Mouse (Mus musculus) liver, embryonic 13.5 days (tissue): ENCODE measurements at regions not wholly inside any gene's neighbourhood (a gene's known extent, or its start where the extent isn't known, plus 50 kb on each side); places are given as distances from the start of the nearest gene placed in this dataset.
A peak's percentile ranks its signal among the peaks of the same experiment; 100 is the strongest.

ENCODE experiments used
- ATAC-seq: fragments of 200-750 bp; cut with Nextera tagmentation; 2 replicates; pipeline ENCODE4 v1.8.0; 2017; ENCODE audit warnings: low read depth, mild to moderate bottlenecking, moderate number of reproducible peaks, moderate library complexity
- DNase-seq: peaks from one replicate; pipeline ENCODE4 v3.0.0; 2022
- H3K27ac ChIP-seq: fragments of 300-500 bp; sonication (generic); 2 replicates; pipeline ENCODE4 v1.5.1; 2015; ENCODE audit warnings: moderate library complexity, mild to moderate bottlenecking, inconsistent platforms
- H3K27me3 ChIP-seq: fragments of 300-500 bp; sonication (generic); 2 replicates; pipeline ENCODE4 v1.6.1; 2015; ENCODE audit warnings: mild to moderate bottlenecking, inconsistent platforms
- H3K36me3 ChIP-seq: fragments of 300-500 bp; sonication (generic); 2 replicates; pipeline ENCODE4 v1.6.1; 2015; ENCODE audit warnings: mild to moderate bottlenecking, inconsistent platforms
- H3K4me1 ChIP-seq: fragments of 300-500 bp; sonication (generic); replicated peaks from 2 replicates; pipeline ENCODE4 v1.6.1; 2015; ENCODE audit warnings: inconsistent platforms
- H3K4me2 ChIP-seq: fragments of 300-500 bp; sonication (generic); 2 replicates; pipeline ENCODE4 v1.6.1; 2015; ENCODE audit warnings: inconsistent platforms, mild to moderate bottlenecking, moderate library complexity
- H3K4me3 ChIP-seq: fragments of 300-500 bp; sonication (generic); replicated peaks from 2 replicates; pipeline ENCODE4 v1.5.1; 2015; ENCODE audit warnings: mild to moderate bottlenecking, inconsistent platforms
- H3K9ac ChIP-seq: fragments of 300-500 bp; sonication (generic); 2 replicates; pipeline ENCODE4 v1.6.1; 2015; ENCODE audit warnings: mild to moderate bottlenecking, inconsistent platforms
- H3K9me3 ChIP-seq: fragments of 300-500 bp; sonication (generic); replicated peaks from 2 replicates; pipeline ENCODE4 v1.6.1; 2016; ENCODE audit warnings: inconsistent platforms
- WGBS: fragments of 180-500 bp; shearing (Covaris S2); methylation state at CpG from one replicate; pipeline ENCODE4 v1.1.7; 2015; ENCODE audit not compliant: insufficient replicate concordance; 5-methylcytosine and 5-hydroxymethylcytosine counted together

DNA sequence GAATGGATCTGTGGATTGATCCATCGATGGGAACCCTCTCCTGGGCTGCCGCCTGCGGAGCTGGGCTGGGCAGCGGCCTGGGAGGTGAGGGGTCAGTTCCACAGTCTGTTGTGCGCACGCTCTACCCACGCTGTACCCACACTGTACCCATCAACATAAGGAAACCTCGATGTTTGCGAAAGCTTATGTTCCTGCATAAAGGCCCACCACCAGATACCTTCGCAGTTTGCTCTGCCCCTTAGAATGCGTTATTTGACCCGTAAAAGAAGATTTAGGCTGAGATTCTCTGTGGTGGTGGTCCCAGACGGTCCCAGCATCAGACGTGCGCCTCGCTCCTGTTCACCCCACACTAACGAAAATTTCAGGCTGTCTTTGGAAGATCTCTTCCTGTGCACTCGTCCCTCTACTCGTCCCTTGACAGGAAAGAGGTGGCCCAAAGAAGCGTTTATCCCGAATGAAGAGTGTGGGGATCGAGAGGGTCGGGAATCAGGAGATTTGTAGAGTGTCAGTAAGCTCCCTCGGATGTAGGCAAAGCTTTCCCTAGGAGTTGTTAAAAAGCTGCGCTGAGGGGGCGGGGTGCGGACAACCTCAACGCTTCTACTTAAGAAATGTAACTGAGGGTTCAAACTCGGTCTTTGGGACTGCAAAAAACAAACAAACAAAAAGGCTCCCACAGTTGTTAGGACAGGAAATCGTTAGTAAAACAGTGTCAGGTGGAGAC lies 123.9 kb downstream of the Tmem161b start:
- WGBS: 2% methylated on average over 30 of the region's 30 CpGs

DNA sequence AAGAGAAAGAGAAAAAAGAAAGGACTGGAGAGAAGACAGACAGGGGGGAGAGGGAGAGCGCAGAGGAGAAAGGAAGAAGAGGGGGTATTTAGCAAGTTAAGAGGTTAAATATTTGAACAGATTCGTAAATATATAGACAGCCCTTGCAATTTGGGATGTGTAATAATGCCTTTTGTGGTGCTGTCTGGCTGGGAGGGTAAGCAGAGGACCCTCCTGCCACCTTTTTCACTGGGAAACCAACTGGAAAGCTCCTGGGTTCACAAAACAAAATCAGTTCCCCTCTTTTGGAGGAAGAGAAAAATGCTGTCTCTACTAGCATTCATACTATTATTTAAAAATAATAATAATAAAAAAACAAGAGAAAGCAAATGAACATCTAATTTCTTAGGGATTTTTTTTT lies 124.5 kb downstream of the Tmem161b start:
- 5% methylated on average over 2 of the region's 2 CpGs for WGBS
- Histone ChIP-seq H3K9me3 (no peaks in the 10 kb centered on the region), H3K4me2 (no peak overlapping the region), H3K4me1 (no peaks in the 10 kb centered on the region; the same call in 1 of the 2 replicates), H3K27ac (no peak overlapping the region), H3K36me3 (no peaks in the 10 kb centered on the region), H3K27me3 (peaks cover 83% of the 10 kb centered on the region), H3K4me3 (no peak overlapping the region), H3K9ac (no peak overlapping the region)
- DNase-seq: no peak
- ATAC-seq: no peak

More for the DNA sequence above, 123.9 kb downstream of the Tmem161b start:
- Histone ChIP-seq H3K27ac (no peak overlapping the region), H3K27me3 (peaks cover 87% of the 10 kb centered on the region), H3K4me1 (no peaks in the 10 kb centered on the region; the same call in 1 of the 2 replicates), H3K4me3 (no peak overlapping the region), H3K36me3 (no peaks in the 10 kb centered on the region), H3K9ac (no peak overlapping the region), H3K4me2 (no peak overlapping the region), H3K9me3 (no peaks in the 10 kb centered on the region)
- ATAC-seq (no peak), DNase-seq (no peak)

DNA sequence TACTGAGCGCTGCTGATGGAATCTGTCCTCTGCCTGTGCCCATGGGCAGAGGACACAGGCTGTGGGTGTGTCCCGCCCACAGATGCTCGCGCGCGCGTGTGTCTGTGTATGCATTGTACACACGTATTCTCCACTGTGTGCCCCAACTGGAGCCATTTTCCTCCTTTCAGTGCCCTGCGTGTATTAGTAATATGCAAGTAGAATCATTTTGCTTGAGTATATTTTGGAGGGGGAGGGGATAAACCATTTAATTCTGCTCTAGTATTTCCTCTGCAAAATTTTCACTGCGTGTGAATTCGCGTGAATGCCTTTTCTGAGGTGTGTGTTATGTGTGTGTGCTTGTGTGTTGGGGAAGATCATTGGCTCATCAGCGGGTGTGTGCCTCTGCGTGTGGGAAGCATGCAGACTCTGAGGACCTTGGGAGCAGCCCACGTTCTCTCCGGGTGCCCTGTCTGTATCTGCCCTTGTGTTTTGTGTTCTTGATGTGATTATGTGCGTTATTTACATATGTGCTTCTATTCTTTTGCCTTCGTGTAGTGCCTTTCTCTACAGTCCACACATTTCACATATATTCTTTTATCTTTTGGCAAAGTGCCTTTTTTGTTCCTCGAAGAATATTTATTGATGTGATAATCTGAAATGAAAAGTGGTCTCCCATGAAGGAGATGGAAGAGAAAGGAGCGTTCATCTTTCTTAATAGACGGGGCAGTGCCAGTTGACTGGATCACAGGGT lies 125.3 kb downstream of the Tmem161b start:
- ATAC-seq (no peak), DNase-seq (no peak)
- H3K27me3 ChIP-seq: peaks cover 76% of the 10 kb centered on the region
- no peaks in the 10 kb centered on the region; the same call in 1 of the 2 replicates for H3K4me1 ChIP-seq
- H3K9ac ChIP-seq: no peak overlapping the region
- H3K9me3 ChIP-seq: no peaks in the 10 kb centered on the region
- 2% methylated on average over 21 of the region's 21 CpGs for WGBS
- 0 out of 2 replicates have a peak overlapping the region, but pooled peaks have one; percentile 41 for H3K4me3 ChIP-seq
- peak overlapping the region; percentile 63 for H3K4me2 ChIP-seq
- H3K36me3 ChIP-seq: no peaks in the 10 kb centered on the region
- H3K27ac ChIP-seq: no peak overlapping the region

DNA sequence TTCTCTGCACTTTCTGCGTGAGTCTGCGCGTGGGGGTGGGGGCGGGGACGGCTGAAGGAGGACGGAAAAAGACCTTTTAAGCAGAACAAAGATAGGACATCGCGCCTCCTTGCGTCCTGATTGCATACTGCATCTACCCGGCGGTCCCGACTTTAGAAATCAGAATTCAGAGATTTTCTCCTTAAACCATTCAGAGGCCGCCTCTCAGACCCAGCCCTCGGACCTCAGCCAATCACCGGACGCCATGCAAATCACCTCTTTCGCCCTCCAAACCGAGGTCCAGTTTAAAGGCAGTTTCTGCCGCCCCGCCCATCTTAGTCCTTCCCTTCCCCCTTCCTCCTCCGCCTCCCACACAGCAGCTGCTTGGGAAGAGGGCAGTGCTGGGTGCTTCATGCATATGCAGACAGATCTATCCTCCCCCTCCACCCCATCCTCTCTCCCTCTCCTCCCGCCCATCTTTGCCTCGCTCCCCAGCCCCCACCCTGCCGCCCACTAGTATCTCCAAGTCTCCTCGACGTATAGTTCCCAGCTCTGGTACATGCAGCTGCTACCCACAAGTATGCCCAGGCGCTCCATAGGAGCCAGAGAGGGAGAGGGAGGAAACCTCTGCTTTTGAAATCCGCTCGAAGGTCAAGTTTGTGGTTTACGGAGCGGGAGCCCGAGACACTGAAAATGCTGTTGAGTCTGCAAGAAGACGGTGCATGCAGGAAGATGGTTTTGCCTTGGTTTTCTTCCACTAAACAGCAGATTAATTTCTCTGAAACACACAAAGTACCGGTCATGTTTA lies 126.0 kb downstream of the Tmem161b start:
- no peaks in the 10 kb centered on the region; the same call in 1 of the 2 replicates for H3K4me1 ChIP-seq
- peak overlapping the region; percentile 63 for H3K4me2 ChIP-seq
- H3K27me3 ChIP-seq: peaks cover 73% of the 10 kb centered on the region
- no peak overlapping the region for H3K27ac ChIP-seq
- ATAC-seq: peak; percentile 90
- no peak overlapping the region for H3K9ac ChIP-seq
- DNase-seq: peak; percentile 64
- under 1% methylated on average over 34 of the region's 34 CpGs for WGBS
- no peaks in the 10 kb centered on the region for H3K9me3 ChIP-seq
- no peaks in the 10 kb centered on the region for H3K36me3 ChIP-seq
- peak overlapping the region; percentile 41 for H3K4me3 ChIP-seq

DNA sequence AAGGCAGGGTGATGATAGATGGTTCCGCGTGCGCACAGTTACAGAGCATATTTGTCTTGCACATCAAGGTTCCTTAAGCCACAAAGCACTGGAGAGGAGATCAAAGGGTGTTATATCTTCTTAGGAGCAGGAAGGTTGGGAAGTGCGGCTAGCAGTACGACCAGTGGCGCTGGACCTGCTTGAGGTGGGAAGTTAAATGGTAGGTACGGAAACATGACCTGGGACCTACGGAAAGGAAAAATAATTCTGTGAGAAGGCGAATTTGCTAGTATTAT lies 126.5 kb downstream of the Tmem161b start:
- Histone ChIP-seq H3K4me1 (no peaks in the 10 kb centered on the region; the same call in 1 of the 2 replicates), H3K9ac (no peak overlapping the region), H3K27ac (no peak overlapping the region), H3K9me3 (no peaks in the 10 kb centered on the region), H3K27me3 (peaks cover 67% of the 10 kb centered on the region), H3K36me3 (no peaks in the 10 kb centered on the region), H3K4me2 (peak overlapping the region; percentile 63), H3K4me3 (peak overlapping the region; percentile 41)
- DNase-seq (no peak), ATAC-seq (no peak)
- WGBS: 2% methylated on average over 9 of the region's 9 CpGs

DNA sequence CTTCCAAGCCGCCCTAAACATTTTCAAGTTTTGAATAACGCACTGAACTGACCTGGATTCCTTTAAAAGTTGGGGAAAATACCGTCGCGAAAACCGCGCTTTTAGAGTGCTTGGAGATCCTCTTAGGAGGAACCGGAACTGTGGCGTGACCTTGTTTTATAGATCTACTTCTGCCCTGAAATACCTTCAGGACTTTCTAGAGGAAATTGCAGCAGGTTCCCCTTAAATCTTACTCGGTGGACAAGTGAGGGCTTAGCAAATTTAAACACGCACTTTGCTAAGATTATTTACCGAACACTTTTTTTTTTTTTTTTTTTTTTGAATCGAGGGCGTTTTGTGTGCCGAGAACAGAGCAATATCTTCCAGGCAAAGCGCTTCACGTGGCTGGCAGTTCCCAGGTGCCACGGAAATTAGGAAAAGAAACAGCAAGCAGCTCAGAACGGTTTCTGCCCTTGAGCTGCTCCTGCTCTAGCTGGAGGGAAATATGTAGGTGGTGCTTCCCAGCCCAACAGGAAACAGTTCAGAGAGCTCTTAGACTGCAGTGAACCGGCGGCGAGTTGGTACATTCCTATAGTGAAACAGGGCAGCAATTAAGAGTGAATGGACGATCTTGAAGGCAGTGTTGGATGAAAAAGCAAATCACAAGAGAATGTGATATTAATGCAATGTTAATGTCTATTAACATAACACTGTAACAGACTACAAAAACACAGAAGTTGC lies 127.1 kb downstream of the Tmem161b start:
- H3K4me1 ChIP-seq: no peaks in the 10 kb centered on the region; the same call in 1 of the 2 replicates
- H3K9ac ChIP-seq: no peak overlapping the region
- H3K9me3 ChIP-seq: no peaks in the 10 kb centered on the region
- H3K27ac ChIP-seq: no peak overlapping the region
- under 1% methylated on average over 23 of the region's 23 CpGs for WGBS
- H3K4me2 ChIP-seq: peak overlapping the region; percentile 63
- peak overlapping the region; percentile 41 for H3K4me3 ChIP-seq
- ATAC-seq (no peak), DNase-seq (no peak)
- peaks cover 62% of the 10 kb centered on the region for H3K27me3 ChIP-seq
- no peaks in the 10 kb centered on the region for H3K36me3 ChIP-seq

DNA sequence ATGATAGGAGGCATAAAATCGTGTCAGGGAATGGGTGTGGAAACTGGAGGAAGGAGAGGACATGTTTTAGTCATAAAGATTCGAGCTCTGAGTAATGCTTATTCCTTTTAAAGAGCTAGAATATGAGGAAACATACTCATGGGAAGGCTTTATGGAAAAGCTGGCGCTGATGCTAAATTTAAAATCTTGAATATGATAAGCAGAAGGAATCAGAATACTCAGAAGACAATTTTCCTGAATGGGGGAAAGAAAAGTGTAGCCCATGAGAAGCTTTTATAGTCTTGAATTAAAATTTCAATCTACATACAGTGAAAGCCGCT lies 127.6 kb downstream of the Tmem161b start:
- peak overlapping the region; percentile 63 for H3K4me2 ChIP-seq
- no peaks in the 10 kb centered on the region; the same call in 1 of the 2 replicates for H3K4me1 ChIP-seq
- H3K9me3 ChIP-seq: no peaks in the 10 kb centered on the region
- H3K27ac ChIP-seq: no peak overlapping the region
- WGBS: 32% methylated on average over 4 of the region's 4 CpGs
- peaks cover 57% of the 10 kb centered on the region for H3K27me3 ChIP-seq
- no peak overlapping the region for H3K4me3 ChIP-seq
- ATAC-seq (no peak), DNase-seq (no peak)
- H3K36me3 ChIP-seq: no peaks in the 10 kb centered on the region
- H3K9ac ChIP-seq: no peak overlapping the region

DNA sequence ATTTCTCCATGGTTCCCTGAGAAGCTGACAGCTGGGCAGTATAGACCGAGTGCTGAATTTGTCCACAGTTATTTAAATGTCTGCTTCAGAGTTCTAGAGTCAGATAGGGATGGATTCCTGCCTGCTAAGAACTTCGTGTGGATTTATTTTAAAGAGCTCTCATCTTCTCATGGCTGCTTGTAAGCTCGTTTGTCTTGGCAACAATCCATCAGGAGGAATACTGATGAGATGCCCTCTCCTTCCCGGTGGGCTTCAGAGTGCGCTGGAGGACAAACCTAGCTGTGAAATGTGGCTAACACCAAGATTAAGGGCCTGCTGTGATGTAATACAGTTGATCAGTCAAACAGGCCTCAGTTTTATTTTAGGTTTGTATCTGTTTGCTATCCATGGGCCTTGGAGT lies 128.7 kb downstream of the Tmem161b start:
- no peaks in the 10 kb centered on the region for H3K9me3 ChIP-seq
- H3K27me3 ChIP-seq: peaks cover 46% of the 10 kb centered on the region
- no peak overlapping the region for H3K27ac ChIP-seq
- no peak overlapping the region for H3K9ac ChIP-seq
- DNase-seq: no peak
- no peak overlapping the region for H3K4me3 ChIP-seq
- no peak overlapping the region for H3K4me2 ChIP-seq
- H3K4me1 ChIP-seq: no peaks in the 10 kb centered on the region; the same call in 1 of the 2 replicates
- WGBS: 42% methylated on average over 5 of the region's 5 CpGs
- H3K36me3 ChIP-seq: no peaks in the 10 kb centered on the region
- ATAC-seq: no peak

DNA sequence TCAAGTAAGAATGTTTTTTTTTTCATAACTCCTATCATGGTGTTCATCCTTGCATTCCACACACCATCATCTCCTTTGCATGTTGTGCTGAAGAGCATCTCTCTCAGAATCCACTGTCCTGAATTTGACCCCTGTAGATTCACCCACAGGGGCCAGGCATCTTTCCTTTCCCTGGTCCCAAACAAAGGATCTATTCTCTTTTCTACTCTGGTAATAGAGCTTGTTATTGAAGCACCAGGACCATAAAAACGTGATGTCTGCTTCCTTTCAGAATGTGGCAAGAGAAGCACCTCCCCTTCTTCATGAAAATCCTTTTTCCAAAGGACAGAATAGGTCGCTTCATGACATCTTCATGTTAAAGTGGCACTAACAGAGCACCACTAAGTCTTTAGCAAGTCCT lies 134.4 kb downstream of the Tmem161b start:
- no peak overlapping the region for H3K9ac ChIP-seq
- no peaks in the 10 kb centered on the region for H3K36me3 ChIP-seq
- H3K27ac ChIP-seq: no peak overlapping the region
- 33% methylated on average over 2 of the region's 2 CpGs for WGBS
- H3K4me1 ChIP-seq: no peaks in the 10 kb centered on the region
- no peak overlapping the region for H3K4me3 ChIP-seq
- DNase-seq (no peak), ATAC-seq (no peak)
- no peaks in the 10 kb centered on the region for H3K27me3 ChIP-seq
- no peaks in the 10 kb centered on the region for H3K9me3 ChIP-seq
- no peak overlapping the region for H3K4me2 ChIP-seq

DNA sequence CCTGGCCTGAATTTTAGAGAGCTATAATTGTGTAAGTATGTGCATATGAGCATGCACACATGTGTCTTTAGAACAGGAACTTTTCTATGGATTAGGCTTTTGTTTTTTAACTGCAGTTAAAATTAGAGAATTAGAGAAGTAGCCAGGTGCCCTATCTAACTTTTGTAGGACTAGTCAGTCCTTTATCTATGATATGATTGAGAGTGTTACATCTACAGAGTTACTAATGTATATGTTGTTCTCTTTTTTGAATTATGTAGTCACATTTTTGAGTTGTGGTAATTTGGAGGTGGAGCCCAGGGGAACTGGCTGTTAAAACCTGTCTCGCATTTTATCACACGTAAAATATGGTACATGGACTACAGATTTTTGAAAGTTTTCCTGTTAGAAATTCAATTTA lies 138.4 kb downstream of the Tmem161b start:
- Histone ChIP-seq H3K9me3 (no peaks in the 10 kb centered on the region), H3K27me3 (no peaks in the 10 kb centered on the region), H3K27ac (no peak overlapping the region), H3K36me3 (no peaks in the 10 kb centered on the region), H3K4me2 (no peak overlapping the region), H3K4me3 (no peak overlapping the region), H3K4me1 (no peaks in the 10 kb centered on the region), H3K9ac (no peak overlapping the region)
- ATAC-seq (no peak), DNase-seq (no peak)
- 72% methylated on average over 2 of the region's 2 CpGs for WGBS

DNA sequence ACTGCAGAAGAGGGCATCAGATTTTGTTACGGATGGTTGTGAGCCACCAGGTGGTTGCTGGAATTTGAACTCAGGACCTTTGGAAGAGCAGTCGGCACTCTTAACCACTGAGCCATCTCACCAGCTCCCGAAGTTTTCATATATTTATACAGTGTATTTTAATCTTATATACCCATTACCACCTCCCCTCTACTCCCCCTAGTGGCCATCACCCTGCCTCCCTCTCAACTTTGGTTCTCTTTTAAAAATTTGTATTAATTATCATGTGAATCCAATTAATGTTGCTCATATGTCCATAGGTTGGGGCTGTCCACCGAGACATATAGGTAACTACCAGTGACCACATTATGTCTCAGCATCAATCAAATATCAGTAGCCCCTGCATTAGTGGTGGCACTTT lies 142.0 kb downstream of the Tmem161b start:
- H3K36me3 ChIP-seq: no peaks in the 10 kb centered on the region
- H3K4me3 ChIP-seq: no peak overlapping the region
- DNase-seq: no peak
- ATAC-seq: no peak
- no peaks in the 10 kb centered on the region for H3K27me3 ChIP-seq
- H3K9me3 ChIP-seq: no peaks in the 10 kb centered on the region
- no peak overlapping the region for H3K9ac ChIP-seq
- no peaks in the 10 kb centered on the region for H3K4me1 ChIP-seq
- WGBS: 64% methylated on average over 4 of the region's 4 CpGs
- no peak overlapping the region for H3K27ac ChIP-seq
- no peak overlapping the region for H3K4me2 ChIP-seq
